25 mouse cellular contexts compared by ENCODE assay signal in genomic region chr2:103312640-103313039, GRCm38 (mm10). TPM values are rescaled to one million over a fixed set of nuclear protein-coding genes. Genes with fewer than 3 reads are reported as not detected.
"Had no signal": no experiment of that assay in that cellular context is flagged by ENCODE, and none has a peak within 500 bp of the region (broad histone marks: within the 10 kb centered on the region; RNA-seq: fewer than 3 reads in every experiment).

No protein-coding gene starts in this region.

- H3K36me3 ChIP-seq: heart, embryonic 13.5 days; heart, embryonic 15.5 days; hindbrain, embryonic 13.5 days; hindbrain, embryonic 15.5 days; limb, embryonic 13.5 days; limb, embryonic 15.5 days; liver, embryonic 12.5 days had no signal

- H3K27ac ChIP-seq: heart, embryonic 13.5 days; heart, embryonic 15.5 days; hindbrain, embryonic 13.5 days; hindbrain, embryonic 15.5 days; hindbrain, postnatal 0 days; kidney, postnatal 0 days; limb, embryonic 13.5 days; limb, embryonic 15.5 days; liver, embryonic 12.5 days; liver, embryonic 14.5 days had no signal

- H3K4me1 ChIP-seq: heart, embryonic 13.5 days; heart, embryonic 15.5 days; hindbrain, embryonic 13.5 days; hindbrain, embryonic 15.5 days; limb, embryonic 13.5 days; limb, embryonic 15.5 days; liver, embryonic 12.5 days had no signal

- H3K27me3 ChIP-seq: heart, embryonic 15.5 days; hindbrain, embryonic 13.5 days; hindbrain, embryonic 15.5 days; limb, embryonic 15.5 days had no signal

- H3K4me3 ChIP-seq: heart, embryonic 13.5 days; heart, embryonic 15.5 days; hindbrain, embryonic 13.5 days; hindbrain, embryonic 15.5 days; limb, embryonic 13.5 days; limb, embryonic 15.5 days; liver, embryonic 12.5 days had no signal

- ATAC-seq: hindbrain, postnatal 0 days; liver, embryonic 12.5 days had no signal

- H3K4me2 ChIP-seq: heart, embryonic 11.5 days; heart, embryonic 13.5 days; heart, embryonic 15.5 days; hindbrain, embryonic 13.5 days; hindbrain, embryonic 15.5 days; limb, embryonic 13.5 days; limb, embryonic 15.5 days; liver, embryonic 12.5 days had no signal

- H3K9ac ChIP-seq: heart, embryonic 13.5 days; heart, embryonic 15.5 days; hindbrain, embryonic 13.5 days; hindbrain, embryonic 15.5 days; limb, embryonic 13.5 days; limb, embryonic 15.5 days; liver, embryonic 12.5 days; liver, embryonic 14.5 days had no signal

- H3K9me3 ChIP-seq: heart, embryonic 13.5 days; heart, embryonic 15.5 days; hindbrain, embryonic 13.5 days; hindbrain, embryonic 15.5 days; limb, embryonic 13.5 days; limb, embryonic 15.5 days; liver, embryonic 12.5 days had no signal

- DNase-seq: gastrocnemius, postnatal 14 days; gastrocnemius, postnatal 36 days; heart, adult 18-20 months; heart, postnatal 14 days; heart, postnatal 36 days; kidney, adult 11 months; kidney, postnatal 14 days; layer of hippocampus, adult 9-11 months; layer of hippocampus, postnatal 36 days; left cerebral cortex, postnatal 4 days; lung, adult 18-20 months had no signal

RNA-seq across cellular contexts. Expression of gene Ehf, which starts 9.6 kb away (rescaled TPM):
- polyA plus RNA-seq: heart, postnatal 0 days; hindbrain, embryonic 11.5 days; limb, embryonic 11.5 days had no signal
